Mouse (Mus musculus) layer of hippocampus, postnatal 25 days (tissue): Measurements from ENCODE around the gene Vmn1r15. TPM values are rescaled to one million over a fixed set of nuclear protein-coding genes. Genes with fewer than 3 reads are reported as not detected.

ENCODE experiments used
- DNase-seq, 2 experiments: peaks; one replicate each; pipeline ENCODE4 v3.0.0; 2022; ENCODE audit warnings: mixed read lengths in 2 of 2, low spot score in 1 of 2; ENCODE audit errors: extremely low spot score in 1 of 2
- total RNA-seq, 2 experiments: library from RNA; stranded (reverse); gene quantifications; 2 replicates each; pipeline ENCODE4 v1.2.3; 2021

The Vmn1r15 gene
- not detected for total RNA-seq

DNA sequence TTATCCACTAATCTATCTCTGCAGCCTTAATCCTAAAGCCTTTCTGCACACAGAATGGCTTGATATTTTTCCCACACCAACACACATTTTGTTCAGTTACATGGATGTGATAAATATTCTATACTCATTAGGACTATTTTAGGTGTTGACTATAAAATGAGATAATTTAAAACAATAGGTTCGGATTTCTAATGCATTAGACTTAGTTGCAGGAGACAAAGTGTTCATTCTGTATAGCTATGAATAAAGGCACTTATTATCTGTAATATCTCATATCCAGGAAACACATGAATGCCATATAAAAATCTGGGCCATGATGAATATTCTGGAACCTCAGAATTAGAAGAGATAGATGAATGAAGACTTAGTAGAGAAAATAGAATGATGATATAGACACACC lies at the start of gene Vmn1r15:
Gene Vmn1r15, plus strand, starts transcription at position 301 of the 400 bp plus-strand sequence.
- no peak for DNase-seq

GRCm38 (mm10) chr6:57231386-57231785 lies 26.4 kb upstream of the Vmn1r15 start, which contains the start of gene Vmn1r14:
Gene Vmn1r14, plus strand, starts transcription at chr6:57231686.
- DNase-seq = no peak

- DNase-seq = no peak
Observed at GRCm38 (mm10) chr6:57260990-57261389, 3.2 kb downstream of the Vmn1r15 start.

DNA sequence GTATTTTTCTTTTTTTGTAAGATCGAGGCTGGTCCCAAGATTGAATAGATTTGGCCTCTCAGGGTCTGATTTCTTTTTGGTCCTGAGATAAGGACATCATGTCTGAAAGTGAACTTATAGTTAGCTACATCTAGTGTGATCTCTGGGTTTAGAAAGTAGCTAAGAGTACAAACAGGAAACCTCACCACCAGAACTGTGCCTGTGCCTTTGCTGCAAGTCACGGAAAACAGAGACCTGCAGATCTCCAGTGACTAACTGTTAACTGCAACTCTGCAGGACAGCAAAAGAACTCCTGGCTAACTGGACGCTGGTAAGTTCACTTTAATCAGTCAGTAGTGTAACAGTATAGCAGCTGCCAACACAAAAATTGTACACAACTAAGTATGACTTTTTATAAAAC lies 14.1 kb downstream of the Vmn1r15 start:
- DNase-seq = no peak

DNA sequence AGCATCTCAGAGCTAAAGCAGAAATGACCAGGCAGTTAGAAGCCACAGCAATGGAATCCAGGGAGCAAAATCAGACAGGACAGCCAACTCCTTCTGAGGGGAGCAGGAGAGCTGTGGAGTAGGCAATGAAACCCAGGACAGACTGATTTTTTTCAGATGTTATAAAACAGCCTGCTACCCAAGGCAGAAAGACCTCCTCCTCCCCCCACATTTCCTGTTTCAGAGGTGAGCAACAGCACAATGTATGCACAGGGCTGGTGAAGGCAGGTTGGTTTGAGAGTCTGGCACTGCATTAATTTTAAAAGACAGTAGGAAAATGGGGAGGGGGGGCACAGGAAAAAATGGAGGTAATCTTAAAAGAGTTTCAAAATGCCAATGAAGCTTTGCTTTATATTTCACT lies 14.8 kb downstream of the Vmn1r15 start:
- DNase-seq = no peak

DNA sequence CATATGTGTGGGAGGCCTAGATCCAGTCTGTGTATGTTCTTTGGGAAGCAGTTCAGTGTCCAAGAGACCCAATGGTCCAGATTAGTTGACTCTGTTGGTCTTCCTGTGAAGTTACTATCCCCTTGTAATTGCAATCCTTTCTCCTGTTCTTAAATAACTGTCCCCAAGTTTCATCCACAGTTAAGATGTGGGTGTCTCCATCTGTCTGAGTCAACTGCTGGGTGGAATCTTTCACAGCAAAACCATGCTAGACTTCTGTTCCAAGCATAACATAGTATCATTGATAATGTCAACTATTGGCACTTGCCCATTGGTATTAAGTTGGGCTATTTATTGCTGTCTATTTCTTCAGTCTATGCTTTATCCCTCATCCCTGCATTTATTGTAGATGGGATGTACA lies 21.2 kb downstream of the Vmn1r15 start:
- no peak for DNase-seq

Other genes starting within 250 kb of the Vmn1r15 start
- not detected for gene Vmn1r7, start 232.6 kb upstream of the Vmn1r15 start, total RNA-seq
- not detected for gene Vmn1r8, start 225.7 kb upstream of the Vmn1r15 start, total RNA-seq
- not detected for gene Vmn1r9, start 191.2 kb upstream of the Vmn1r15 start, total RNA-seq
- gene Vmn1r10, start 148.5 kb upstream of the Vmn1r15 start, total RNA-seq = not detected
- not detected for gene Vmn1r11, start 124.5 kb upstream of the Vmn1r15 start, total RNA-seq
- not detected for gene Vmn1r12, start 101.0 kb upstream of the Vmn1r15 start, total RNA-seq
- not detected for gene Vmn1r13, start 54.7 kb upstream of the Vmn1r15 start, total RNA-seq
- not detected for gene Vmn1r14, start 26.3 kb upstream of the Vmn1r15 start, total RNA-seq
- gene Vmn1r16, start 71.5 kb downstream of the Vmn1r15 start, total RNA-seq = not detected
- gene Vmn1r17, start 105.8 kb downstream of the Vmn1r15 start, total RNA-seq = not detected
- gene Vmn1r18, start 137.8 kb downstream of the Vmn1r15 start, total RNA-seq = under 1 TPM in 1 of 2 experiments, not detected in 1; 0.05 TPM
- gene Vmn1r19, start 145.8 kb downstream of the Vmn1r15 start, total RNA-seq = not detected
- gene Vmn1r20, start 171.0 kb downstream of the Vmn1r15 start, total RNA-seq = not detected